Mouse (Mus musculus): ENCODE data around the gene Olfr43. TPM values are rescaled to one million over a fixed set of nuclear protein-coding genes. Genes with fewer than 3 reads are reported as not detected.

Gene Olfr43
- total RNA-seq (2021) = not detected

GRCm38 (mm10) chr11:74211279-74211678, at the start of gene Olfr43:
Gene Olfr43, minus strand, starts transcription at chr11:74211379.
- intact Hi-C loops (cut with DNase I) = no loop called here
- DNase-seq (ENCODE audit: low spot score) = no peak

- no peak for DNase-seq (ENCODE audit: low spot score)
- intact Hi-C loops (cut with DNase I) = no loop called here
Observed at GRCm38 (mm10) chr11:74259508-74259907, 48.3 kb upstream of the Olfr43 start, which contains the start of gene Olfr406. Gene Olfr406, plus strand, starts transcription at chr11:74259808.

GRCm38 (mm10) chr11:74241201-74241600, 30.0 kb upstream of the Olfr43 start:
- DNase-seq (ENCODE audit: low spot score) = no peak
- intact Hi-C loops (cut with DNase I) = no loop called here

- no peak for DNase-seq (ENCODE audit: low spot score)
- intact Hi-C loops (cut with DNase I) = no loop called here
Observed at GRCm38 (mm10) chr11:74185949-74186348, 25.2 kb downstream of the Olfr43 start, which contains the start of gene Olfr403. Gene Olfr403, plus strand, starts transcription at chr11:74186249.

- intact Hi-C loops (cut with DNase I) = no loop called here
- no peak for DNase-seq (ENCODE audit: low spot score)
Observed at GRCm38 (mm10) chr11:74183745-74184144, 27.4 kb downstream of the Olfr43 start.

- intact Hi-C loops (cut with DNase I) = no loop called here
- DNase-seq (ENCODE audit: low spot score) = no peak
Observed at GRCm38 (mm10) chr11:74183168-74183567, 28.0 kb downstream of the Olfr43 start.

- DNase-seq (ENCODE audit: low spot score) = no peak
- intact Hi-C loops (cut with DNase I) = no loop called here
Observed at GRCm38 (mm10) chr11:74168771-74169170, 42.4 kb downstream of the Olfr43 start.

Other genes with a start within 250 kb of the Olfr43 start
- not detected for gene Olfr398, start 221.0 kb downstream of the Olfr43 start, total RNA-seq (2021)
- not detected for gene Olfr139, start 154.8 kb downstream of the Olfr43 start, total RNA-seq (2021)
- not detected for gene Olfr399, start 154.8 kb downstream of the Olfr43 start, total RNA-seq (2021)
- not detected for gene Zfp616, start 141.4 kb downstream of the Olfr43 start, total RNA-seq (2021)
- not detected for gene Olfr401, start 97.7 kb downstream of the Olfr43 start, total RNA-seq (2021)
- gene Olfr402, start 57.9 kb downstream of the Olfr43 start, total RNA-seq (2021) = not detected
- gene Olfr403, start 25.1 kb downstream of the Olfr43 start, total RNA-seq (2021) = not detected
- gene Olfr406, start 48.4 kb upstream of the Olfr43 start, total RNA-seq (2021) = not detected
- gene Olfr59, start 72.4 kb upstream of the Olfr43 start, total RNA-seq (2021) = not detected
- not detected for gene Olfr410, start 126.7 kb upstream of the Olfr43 start, total RNA-seq (2021)
- not detected for gene Olfr411, start 141.3 kb upstream of the Olfr43 start, total RNA-seq (2021)
- not detected for gene Olfr412, start 150.7 kb upstream of the Olfr43 start, total RNA-seq (2021)

Measured in heart, postnatal 25 days (tissue).